Mouse (Mus musculus) erythroblast, embryonic 14.5 days (primary cell): Measurements from ENCODE around the gene Alox5. TPM values are rescaled to one million over a fixed set of nuclear protein-coding genes. Genes with fewer than 3 reads are reported as not detected.

ENCODE experiments used
- H3K27me3 ChIP-seq: 2 replicates; pipeline ENCODE4 v1.6.1; 2012; ENCODE audit warnings: inconsistent platforms; ENCODE audit not compliant: control insufficient read depth
- H3K36me3 ChIP-seq: 2 replicates; pipeline ENCODE4 v1.6.1; 2012; ENCODE audit warnings: mild to moderate bottlenecking, inconsistent platforms; ENCODE audit not compliant: control insufficient read depth
- H3K4me1 ChIP-seq: 2 replicates; pipeline ENCODE4 v1.6.1; 2012; ENCODE audit warnings: inconsistent platforms; ENCODE audit not compliant: control insufficient read depth
- H3K4me3 ChIP-seq: replicated peaks from 2 replicates; pipeline ENCODE3; 2012; ENCODE audit warnings: moderate library complexity, mild to moderate bottlenecking, inconsistent platforms
- H3K9me3 ChIP-seq: 2 replicates; pipeline ENCODE4 v1.6.1; 2012; ENCODE audit warnings: low read length, inconsistent platforms, mixed read lengths; ENCODE audit not compliant: control insufficient read depth
- GATA1 ChIP-seq: IDR thresholded peaks from 2 replicates; pipeline ENCODE4 v1.6.1; 2012; ENCODE audit warnings: low read length, inconsistent platforms, mixed read lengths
- TAL1 ChIP-seq: IDR thresholded peaks from 3 replicates; pipeline ENCODE4 v1.6.1; 2012; ENCODE audit warnings: low read length, inconsistent platforms, mixed read lengths
- polyA plus RNA-seq: library from polyadenylated mRNA; stranded (reverse); fragments of >175 nt; gene quantifications from 2 replicates; pipeline ENCODE4 v1.2.3, GENCODE M21; 2012

Gene Alox5
- polyA plus RNA-seq, 1 experiment = 0.08 TPM

GRCm38 (mm10) chr6:116381605-116382004 lies 79.4 kb downstream of the Alox5 start:
- H3K27me3 ChIP-seq = no peaks in the 10 kb centered on the region
- H3K36me3 ChIP-seq = peaks cover 99% of the 10 kb centered on the region
- peaks cover 55% of the 10 kb centered on the region for H3K4me1 ChIP-seq
- H3K4me3 ChIP-seq = no peak overlapping the region
- TF ChIP-seq TAL1 (no peak), GATA1 (no peak)
- no peaks in the 10 kb centered on the region for H3K9me3 ChIP-seq

- no peak overlapping the region for H3K4me3 ChIP-seq
- no peak for TF ChIP-seq TAL1
- TF ChIP-seq GATA1 = no peak
- H3K4me1 ChIP-seq = peaks cover 49% of the 10 kb centered on the region
- peaks cover 97% of the 10 kb centered on the region for H3K36me3 ChIP-seq
- no peaks in the 10 kb centered on the region for H3K27me3 ChIP-seq
- no peaks in the 10 kb centered on the region for H3K9me3 ChIP-seq
Observed at GRCm38 (mm10) chr6:116380157-116380556, 80.8 kb downstream of the Alox5 start.

DNA sequence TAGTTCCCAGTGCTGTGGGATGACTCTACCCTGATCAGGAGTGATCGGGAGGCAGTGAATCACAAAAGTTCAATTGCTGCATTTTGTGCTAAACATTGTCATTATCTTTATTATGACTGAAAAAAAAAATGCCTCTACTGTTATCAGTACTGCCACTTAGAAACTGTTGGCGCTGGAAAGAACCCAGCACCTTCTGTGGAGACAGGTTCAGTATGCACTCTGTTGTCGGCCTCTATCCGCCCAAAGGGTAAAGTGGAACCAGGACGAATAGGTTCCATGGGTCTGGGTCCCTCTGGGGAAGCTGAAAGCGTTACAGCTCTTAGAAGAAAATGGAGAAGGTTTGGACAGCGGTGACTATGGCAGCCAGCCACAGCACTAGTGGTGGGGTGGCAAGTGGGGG lies 82.1 kb downstream of the Alox5 start:
- TF ChIP-seq GATA1 (no peak), TAL1 (no peak)
- no peaks in the 10 kb centered on the region for H3K27me3 ChIP-seq
- peaks cover 55% of the 10 kb centered on the region for H3K4me1 ChIP-seq
- no peak overlapping the region for H3K4me3 ChIP-seq
- H3K9me3 ChIP-seq = no peaks in the 10 kb centered on the region
- H3K36me3 ChIP-seq = peaks cover 99% of the 10 kb centered on the region

DNA sequence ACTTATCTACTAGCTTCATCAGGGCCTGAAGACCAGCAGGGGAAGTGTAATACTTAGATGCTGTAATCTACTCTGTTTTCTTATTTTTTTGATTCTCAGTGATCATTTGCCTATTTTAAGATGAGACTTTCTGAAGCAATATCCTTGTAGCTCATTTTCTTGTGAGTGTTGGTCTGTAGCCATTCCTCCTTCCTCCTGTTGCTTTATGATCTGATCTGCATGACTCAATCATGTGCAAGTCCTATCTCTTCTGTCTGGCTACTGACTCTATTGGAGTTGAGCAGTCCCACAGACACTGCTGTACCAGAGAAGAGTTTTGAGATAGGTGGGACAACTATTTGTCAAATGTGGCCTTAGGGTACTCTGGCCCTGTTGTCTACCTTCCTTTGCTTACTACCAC lies 86.4 kb downstream of the Alox5 start:
- TF ChIP-seq GATA1 = no peak
- TF ChIP-seq TAL1 = no peak
- Histone ChIP-seq H3K9me3 (no peaks in the 10 kb centered on the region), H3K4me3 (no peak overlapping the region), H3K27me3 (no peaks in the 10 kb centered on the region), H3K36me3 (peaks cover 95% of the 10 kb centered on the region), H3K4me1 (peaks cover 75% of the 10 kb centered on the region)

DNA sequence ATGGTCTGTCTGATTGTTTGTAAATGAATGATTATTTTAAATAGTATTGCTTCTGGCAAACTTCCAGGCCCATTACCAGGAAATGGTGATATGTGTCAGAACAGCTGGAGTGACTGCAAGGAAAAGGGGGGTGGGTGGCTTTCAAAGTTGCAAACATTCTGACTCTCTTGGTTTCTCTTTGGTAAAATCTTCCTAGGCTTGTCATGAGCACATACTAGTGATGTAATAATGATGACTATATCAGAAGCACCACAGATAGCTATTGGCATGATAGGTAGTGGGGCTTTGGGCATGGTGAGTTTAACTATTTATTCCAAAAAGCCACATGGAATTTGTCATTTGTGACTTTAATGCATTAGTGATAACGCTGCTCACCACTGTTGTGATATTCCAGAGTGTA lies 86.8 kb downstream of the Alox5 start:
- TF ChIP-seq TAL1 = no peak
- no peak for TF ChIP-seq GATA1
- Histone ChIP-seq H3K9me3 (no peaks in the 10 kb centered on the region), H3K36me3 (peaks cover 94% of the 10 kb centered on the region), H3K27me3 (no peaks in the 10 kb centered on the region), H3K4me1 (peaks cover 76% of the 10 kb centered on the region), H3K4me3 (no peak overlapping the region)

DNA sequence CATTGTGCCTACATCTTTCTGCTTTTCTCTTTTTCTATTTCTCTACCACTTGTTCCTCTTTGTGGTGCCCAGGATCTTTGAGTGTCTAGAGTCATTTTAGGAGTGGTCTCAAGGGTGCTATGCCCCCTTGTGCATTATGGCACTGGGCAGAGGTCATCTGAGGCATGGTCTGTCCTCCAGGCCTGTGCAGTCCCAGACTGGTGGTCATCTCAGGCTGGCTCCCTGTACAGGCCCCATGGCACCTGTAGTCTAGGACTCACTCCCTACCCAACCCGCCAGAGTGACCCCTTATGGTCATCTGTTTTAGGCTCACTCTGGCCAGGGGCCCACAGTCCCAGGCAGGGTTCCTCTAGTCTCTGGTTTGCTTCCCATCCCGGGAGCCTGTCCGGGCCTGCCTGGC lies 89.5 kb downstream of the Alox5 start:
- H3K36me3 ChIP-seq = peaks cover 91% of the 10 kb centered on the region
- no peaks in the 10 kb centered on the region for H3K27me3 ChIP-seq
- H3K9me3 ChIP-seq = no peaks in the 10 kb centered on the region
- H3K4me1 ChIP-seq = peaks cover 82% of the 10 kb centered on the region
- no peak overlapping the region for H3K4me3 ChIP-seq
- TF ChIP-seq GATA1 (no peak), TAL1 (no peak)

DNA sequence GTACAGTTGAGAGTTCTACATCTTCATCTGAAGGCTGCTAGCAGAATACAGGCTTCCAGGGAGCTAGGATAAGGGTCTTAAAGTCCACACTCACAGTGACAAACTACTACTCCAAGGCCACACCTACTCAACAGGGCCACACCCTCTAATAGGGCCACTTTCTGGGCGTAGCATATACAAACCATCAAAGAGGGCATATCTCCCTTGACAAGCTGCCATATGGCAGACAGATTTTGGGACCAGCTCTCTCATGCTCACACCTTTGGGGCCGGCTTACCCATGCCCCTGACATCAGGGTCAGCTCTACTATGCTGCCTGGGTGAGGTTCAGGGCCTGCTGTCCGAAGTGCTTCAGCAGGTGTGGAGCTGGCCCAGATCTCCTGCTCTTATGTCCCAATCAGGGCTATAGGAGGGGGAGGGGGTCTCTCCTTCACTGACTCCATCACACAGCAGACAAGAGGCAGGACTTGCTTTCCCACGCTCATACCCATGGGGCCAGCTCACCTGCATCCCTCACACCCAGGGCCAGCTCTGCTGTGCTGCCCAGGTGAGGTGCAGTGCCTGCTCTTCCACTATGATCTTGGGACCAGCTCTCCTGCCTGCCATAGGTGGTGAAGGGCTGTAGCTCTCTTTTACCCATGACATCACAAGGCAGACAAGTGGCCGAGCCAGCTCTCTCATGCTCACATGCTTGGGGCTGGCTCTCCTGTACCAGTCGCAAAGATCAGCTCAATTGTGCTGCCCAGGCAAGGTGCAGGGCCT lies 90.6 kb downstream of the Alox5 start:
- H3K4me1 ChIP-seq = peaks cover 88% of the 10 kb centered on the region
- H3K27me3 ChIP-seq = no peaks in the 10 kb centered on the region
- TF ChIP-seq GATA1 = peak; percentile 65
- peak; percentile 72 for TF ChIP-seq TAL1
- H3K9me3 ChIP-seq = no peaks in the 10 kb centered on the region
- peak overlapping the region; percentile 56 for H3K4me3 ChIP-seq
- peaks cover 92% of the 10 kb centered on the region for H3K36me3 ChIP-seq

- peak overlapping the region; percentile 56 for H3K4me3 ChIP-seq
Observed at GRCm38 (mm10) chr6:116369811-116370210, 91.2 kb downstream of the Alox5 start.

DNA sequence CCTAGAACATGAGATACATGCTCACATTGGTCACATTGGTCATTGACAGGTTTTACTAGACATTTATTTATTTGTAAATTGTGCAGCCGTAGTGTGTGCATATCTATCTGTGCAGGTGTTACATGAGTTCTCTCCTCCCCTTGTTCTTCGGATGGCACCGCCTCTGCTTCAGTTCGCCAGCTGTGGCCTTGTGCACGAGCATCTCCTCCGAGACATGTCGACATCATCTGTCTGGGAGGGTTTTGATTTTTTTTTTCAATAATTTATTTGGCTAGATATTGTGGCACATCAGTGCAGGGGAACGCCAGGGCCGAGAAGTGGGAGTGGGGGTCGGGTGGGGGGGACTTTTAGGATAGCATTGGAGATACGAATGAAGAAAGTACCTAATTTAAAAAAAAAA lies 93.0 kb downstream of the Alox5 start:
- no peak overlapping the region for H3K4me3 ChIP-seq
- H3K4me1 ChIP-seq = peaks cover 72% of the 10 kb centered on the region
- TF ChIP-seq GATA1 (no peak), TAL1 (no peak)
- peaks cover 92% of the 10 kb centered on the region for H3K36me3 ChIP-seq
- no peaks in the 10 kb centered on the region for H3K9me3 ChIP-seq
- H3K27me3 ChIP-seq = no peaks in the 10 kb centered on the region

More at GRCm38 (mm10) chr6:116369811-116370210, 91.2 kb downstream of the Alox5 start:
- H3K27me3 ChIP-seq = no peaks in the 10 kb centered on the region
- no peaks in the 10 kb centered on the region for H3K9me3 ChIP-seq
- H3K4me1 ChIP-seq = peaks cover 85% of the 10 kb centered on the region
- peaks cover 92% of the 10 kb centered on the region for H3K36me3 ChIP-seq
- no peak for TF ChIP-seq GATA1
- no peak for TF ChIP-seq TAL1

DNA sequence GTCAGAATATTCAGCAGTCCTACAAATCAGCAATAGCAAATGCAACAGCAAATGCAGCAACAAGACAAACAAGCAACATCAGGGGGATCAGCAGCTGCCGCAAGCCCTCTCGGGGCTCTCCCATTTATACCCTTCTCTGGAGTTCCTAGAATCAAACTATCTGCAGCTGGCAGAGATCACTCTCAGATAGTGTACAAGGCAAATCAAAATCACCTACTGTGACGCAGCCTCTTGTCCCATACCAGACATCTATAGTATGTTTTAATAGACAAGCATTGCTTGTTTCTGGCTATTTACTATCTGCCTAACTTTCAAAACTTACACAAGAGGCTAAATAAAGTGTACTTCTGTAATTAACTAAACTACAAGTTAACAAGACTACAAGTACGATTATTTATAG lies 99.0 kb downstream of the Alox5 start:
- H3K4me1 ChIP-seq = peaks cover 61% of the 10 kb centered on the region
- H3K9me3 ChIP-seq = no peaks in the 10 kb centered on the region
- H3K36me3 ChIP-seq = peaks cover 98% of the 10 kb centered on the region
- no peak overlapping the region for H3K4me3 ChIP-seq
- no peak for TF ChIP-seq TAL1
- TF ChIP-seq GATA1 = no peak
- no peaks in the 10 kb centered on the region for H3K27me3 ChIP-seq
